Mouse (Mus musculus): ENCODE results near the gene Krt1. TPM values are rescaled to one million over a fixed set of nuclear protein-coding genes. Genes with fewer than 3 reads are reported as not detected.

Gene Krt1
- total RNA-seq, 2 experiments from 2014 or later, result 5.4 to 6.9 TPM

DNA sequence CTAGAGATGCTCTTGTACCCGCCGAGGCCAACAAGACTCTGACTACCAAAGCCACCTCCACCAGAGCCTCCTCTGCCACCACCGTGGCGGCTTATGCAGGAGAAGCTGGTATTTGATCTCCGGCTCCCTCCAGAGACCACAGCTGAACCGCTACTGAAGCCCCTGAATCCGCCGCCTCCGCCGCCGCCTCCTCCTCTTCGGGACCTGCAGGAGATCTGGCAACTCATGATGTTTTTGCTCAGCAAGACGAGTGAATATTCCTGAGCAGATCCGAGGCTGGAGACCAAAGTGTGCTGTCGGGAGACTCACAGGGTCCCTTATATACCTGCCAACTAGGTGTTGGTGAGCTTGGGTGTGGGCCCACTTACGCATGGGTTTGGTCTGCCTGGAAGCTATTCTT, 32.7 kb downstream of the Krt1 start, which contains the start of gene Krt2:
Gene Krt2 (minus strand): TSS at position 295 of the 400 bp plus-strand sequence.
- DNase-seq (ENCODE audit: low spot score in 2 of 2), result peak in 1 of 2 experiments; percentile 17

DNA sequence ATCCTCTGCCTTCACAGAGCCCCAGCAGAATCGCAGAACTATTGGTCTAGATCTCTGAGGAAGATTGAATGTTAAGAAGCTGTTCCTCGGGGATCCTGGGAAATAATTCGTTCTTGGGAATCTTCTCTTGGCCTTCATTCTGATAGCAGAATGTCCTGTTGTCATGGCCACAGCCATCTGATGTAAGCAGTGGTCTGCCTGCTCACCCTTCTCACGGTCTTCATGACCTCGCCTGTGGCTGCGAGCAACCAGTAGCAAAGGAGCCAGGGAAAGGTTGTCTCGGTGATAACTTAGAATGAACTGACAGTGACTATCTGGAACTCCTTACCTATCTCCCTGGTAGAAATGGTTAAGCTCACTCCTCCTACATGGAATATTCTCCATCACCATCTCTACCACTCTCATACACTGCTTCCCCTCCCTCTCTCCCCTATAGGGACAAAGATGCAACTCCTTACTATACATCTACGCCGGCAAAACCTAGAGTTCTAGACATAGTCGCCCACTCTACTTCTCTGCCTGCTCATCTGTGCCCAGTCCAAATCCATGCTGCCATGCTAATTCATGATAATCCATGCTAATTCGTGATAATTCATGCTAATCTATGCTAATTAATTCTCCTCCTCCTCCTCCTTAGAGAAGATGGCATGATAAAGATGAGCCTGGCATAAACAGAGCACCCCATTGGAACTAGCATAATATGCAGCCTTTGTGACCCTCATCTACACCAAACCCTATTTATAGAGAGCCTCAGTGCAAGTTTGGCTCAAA, 47.4 kb downstream of the Krt1 start:
- no peak for DNase-seq (ENCODE audit: low spot score in 2 of 2)

DNA sequence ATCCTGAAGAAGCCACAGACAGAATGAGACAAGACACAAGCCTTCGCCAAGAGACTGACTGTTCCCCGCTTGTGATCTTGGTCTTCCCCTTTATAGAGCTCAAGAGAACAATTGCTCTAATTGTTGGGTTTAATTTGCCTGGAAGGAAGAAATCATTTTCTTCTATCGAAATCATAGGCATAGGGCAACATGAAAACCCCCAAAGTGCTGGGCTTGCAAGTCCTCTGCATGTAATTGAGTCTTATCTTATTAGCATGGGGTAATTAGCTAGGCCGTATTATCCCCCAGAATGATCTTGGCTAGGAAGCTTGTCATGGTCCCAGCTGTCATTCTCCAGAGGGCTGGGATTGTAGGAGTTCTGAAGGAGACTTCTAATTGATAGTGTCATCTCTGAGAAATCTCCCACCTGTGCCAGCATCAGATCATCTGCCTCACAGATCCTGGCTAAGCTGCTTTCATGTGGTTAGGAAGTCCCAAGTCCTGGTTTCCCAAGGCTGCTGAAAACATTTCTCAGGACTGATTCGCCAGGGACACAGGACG, 48.2 kb downstream of the Krt1 start, which contains the start of gene Krt73:
Gene Krt73 (minus strand): TSS at position 51 of the 540 bp plus-strand sequence.
- DNase-seq (ENCODE audit: low spot score in 2 of 2), result no peak

Small RNAs within 50 kb of the gene (microRNA-seq; reads per million reads assigned to microRNA genes)
- 0 reads per million in 2 experiments for gene Gm44356

Other genes with a start within 250 kb of the Krt1 start
- gene Gm5414, start 222.6 kb downstream of the Krt1 start, total RNA-seq (2021), result not detected
- gene Gm5478, start 203.4 kb downstream of the Krt1 start, total RNA-seq (2021), result not detected
- gene Krt6b, start 170.5 kb downstream of the Krt1 start, total RNA-seq (2021), result not detected
- gene Krt6a, start 156.5 kb downstream of the Krt1 start, total RNA-seq (2021), result not detected
- not detected for gene Krt5, start 137.9 kb downstream of the Krt1 start, total RNA-seq (2021)
- not detected for gene Krt71, start 107.7 kb downstream of the Krt1 start, total RNA-seq (2021)
- not detected for gene Krt72, start 64.3 kb downstream of the Krt1 start, total RNA-seq (2021)
- 1 to 10 TPM; 2.7 to 4.4 TPM for gene Krt73, start 48.4 kb downstream of the Krt1 start, total RNA-seq (2021)
- 1 to 10 TPM; 2.0 to 2.1 TPM for gene Krt2, start 32.6 kb downstream of the Krt1 start, total RNA-seq (2021)
- 10 to 100 TPM in 1 of 2 experiments, 1 to 10 TPM in 1; 9.5 to 10.4 TPM for gene Krt77, start 18.9 kb upstream of the Krt1 start, total RNA-seq (2021)
- not detected for gene Krt76, start 42.1 kb upstream of the Krt1 start, total RNA-seq (2021)
- not detected for gene Krt4, start 73.9 kb upstream of the Krt1 start, total RNA-seq (2021)
- gene Krt79, start 89.5 kb upstream of the Krt1 start, total RNA-seq (2021), result under 1 TPM; 0.34 to 0.51 TPM
- gene Krt78, start 103.5 kb upstream of the Krt1 start, total RNA-seq (2021), result not detected
- under 1 TPM in 1 of 2 experiments, not detected in 1; 0.71 TPM for gene Krt8, start 153.7 kb upstream of the Krt1 start, total RNA-seq (2021)
- gene Krt18, start 177.4 kb upstream of the Krt1 start, total RNA-seq (2021), result 1 to 10 TPM in 1 of 2 experiments, under 1 TPM in 1; 0.85 to 1.6 TPM
- gene Eif4b, start 223.0 kb upstream of the Krt1 start, total RNA-seq (2021), result 100 to 1,000 TPM; 178 to 181 TPM
- gene Tns2, start 249.6 kb upstream of the Krt1 start, total RNA-seq (2021), result 10 to 100 TPM; 13.4 to 16.8 TPM